Mouse (Mus musculus) CD4-positive helper T cell, adult 2 months (primary cell): Measurements from ENCODE around the gene Fam129a.
A peak's percentile ranks its signal among the peaks of the same experiment; 100 is the strongest.
"Not testable (repeated sequence)": the region's sequence is repeated elsewhere in the genome, so short reads cannot be mapped to it uniquely, and the experiment has no call there.

Experiments
- DNase-seq: peaks from one replicate; pipeline ENCODE4 v3.0.0-alpha.2; 2012; ENCODE audit warnings: low read depth, missing footprints, low spot score

The Fam129a gene

DNA sequence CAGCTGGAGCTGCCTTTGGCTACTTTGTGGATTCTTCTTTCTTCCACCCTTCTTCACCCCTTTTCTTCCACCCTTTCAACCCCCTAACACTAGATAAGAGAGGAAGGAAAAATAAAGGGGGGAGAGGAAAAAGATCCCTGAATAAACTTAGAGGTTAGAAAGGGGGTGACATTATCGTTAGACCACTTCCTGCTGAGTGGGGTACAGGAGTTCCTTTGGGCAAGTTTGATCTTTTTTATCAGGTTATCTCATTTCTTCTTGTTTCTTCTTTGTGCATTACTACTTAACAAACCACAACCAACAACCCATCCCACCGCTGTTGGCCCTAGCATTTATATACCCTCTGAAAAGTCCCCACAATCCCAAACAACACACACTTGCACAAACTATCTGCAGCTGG, 154.6 kb downstream of the Fam129a start:
- DNase-seq, result no peak

DNA sequence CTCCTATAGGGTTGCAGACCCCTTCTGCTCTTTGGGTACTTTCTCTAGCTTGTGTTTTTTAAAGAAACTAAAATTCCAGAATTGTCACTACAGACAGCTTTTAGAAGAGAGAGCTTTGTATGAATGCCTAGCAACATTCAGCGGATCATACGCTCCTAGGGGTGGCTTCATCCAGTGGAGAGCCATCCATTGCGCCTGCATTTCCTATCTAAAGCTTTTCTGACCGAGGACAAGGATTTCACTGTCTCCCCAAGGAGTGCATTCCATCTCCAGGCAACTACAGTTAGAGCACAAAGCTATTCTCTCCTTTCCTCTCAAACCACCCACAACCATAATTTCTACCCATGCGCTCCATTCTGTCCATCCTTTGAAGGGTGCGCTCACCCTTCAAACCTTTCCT, 155.4 kb downstream of the Fam129a start:
- no peak for DNase-seq

DNA sequence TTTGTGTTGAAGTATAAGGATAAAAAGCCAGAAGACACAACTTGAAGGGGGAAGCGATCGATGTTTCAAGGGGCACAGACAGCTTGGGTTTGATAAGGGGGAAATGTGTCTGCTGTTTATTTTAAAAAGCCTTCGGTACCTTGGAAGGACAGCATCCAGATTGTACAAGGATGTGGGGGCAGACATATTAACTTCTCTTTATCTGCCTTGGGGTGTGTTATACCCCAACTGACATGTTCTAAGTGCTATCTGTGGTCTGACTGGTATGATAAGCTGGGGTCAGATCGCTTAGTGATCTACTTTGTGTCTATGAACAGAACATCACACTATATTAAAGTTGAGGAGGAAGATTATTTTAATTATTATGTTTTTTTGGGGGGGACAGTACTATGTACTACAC, 157.2 kb downstream of the Fam129a start:
- DNase-seq, result no peak

DNA sequence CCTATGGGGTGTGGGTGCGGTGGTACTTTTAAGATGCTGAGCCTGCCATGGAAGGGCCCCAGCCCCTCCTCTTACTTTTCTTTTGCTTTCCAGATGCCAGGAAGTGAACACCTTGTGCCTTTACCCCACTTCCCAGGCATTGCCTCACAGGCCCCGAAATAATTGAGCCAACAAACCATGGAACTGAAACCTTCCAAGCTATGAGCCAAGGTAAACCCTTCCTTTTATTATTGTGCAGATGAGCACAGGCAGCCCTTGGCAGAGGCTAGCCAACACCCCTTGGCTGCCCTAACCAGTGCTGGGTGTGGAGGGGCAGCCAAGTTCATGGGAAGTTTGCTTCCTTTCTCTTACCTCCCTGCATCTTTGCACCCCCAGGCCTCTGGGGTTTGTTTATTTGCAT, 166.2 kb downstream of the Fam129a start:
- no peak for DNase-seq

DNA sequence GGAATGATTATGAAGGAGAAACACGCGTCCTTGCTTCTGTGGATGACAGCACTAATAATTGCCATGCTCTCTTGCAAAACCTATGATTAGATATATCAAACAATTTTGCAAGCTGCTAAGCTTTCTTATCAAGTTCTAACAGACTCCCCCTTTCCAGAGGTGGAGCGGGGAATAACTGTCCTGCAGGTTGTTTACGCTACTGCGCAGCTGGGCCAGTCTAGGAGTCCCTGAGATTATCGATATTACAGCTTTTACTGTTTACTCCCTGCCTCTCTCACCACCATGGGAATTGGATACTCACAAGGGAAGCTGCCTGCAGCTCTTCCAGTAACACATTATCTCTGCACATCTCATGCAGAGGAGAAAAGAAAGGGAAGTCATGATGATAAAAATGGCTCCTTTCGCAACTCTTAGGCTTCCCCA, 170.2 kb downstream of the Fam129a start:
- no peak for DNase-seq

DNA sequence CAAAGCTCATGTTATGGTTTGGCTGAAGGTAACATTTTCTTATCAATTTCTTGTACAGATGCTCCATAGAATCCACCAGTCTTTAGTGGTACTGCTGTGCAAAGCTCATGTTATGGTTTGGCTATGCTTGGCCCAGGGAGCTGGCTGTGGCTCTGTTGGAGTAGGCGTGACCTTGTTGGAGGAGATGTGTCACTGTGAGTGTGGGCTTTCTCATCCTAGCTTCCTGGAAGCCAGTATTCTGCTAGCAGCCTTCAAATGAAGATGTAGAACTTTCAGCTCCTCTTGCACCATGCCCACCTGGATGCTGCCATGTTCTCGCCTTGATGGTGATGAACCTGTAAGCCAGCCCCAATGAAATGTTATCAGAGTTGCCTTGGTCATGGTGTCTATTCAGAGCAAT, 178.9 kb downstream of the Fam129a start:
- not testable (repeated sequence) for DNase-seq

DNA sequence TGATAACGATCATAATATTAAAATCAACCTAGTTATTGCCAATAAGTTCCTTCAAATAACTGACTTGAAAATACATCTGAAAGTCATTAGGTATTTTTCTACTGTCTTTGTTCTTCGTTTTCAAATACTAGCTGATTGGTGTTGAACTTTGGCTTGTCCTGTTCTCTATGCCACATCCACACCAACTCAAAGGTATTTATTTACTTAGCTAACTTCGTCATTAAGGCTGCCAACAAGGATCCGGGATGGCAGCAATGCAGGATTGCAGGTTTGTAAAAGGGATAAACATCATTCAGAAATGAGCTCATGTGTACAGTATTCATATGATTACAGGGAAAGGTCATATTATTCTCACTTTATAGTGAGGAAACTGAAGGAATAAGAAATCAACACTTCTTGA, 182.0 kb downstream of the Fam129a start:
- no peak for DNase-seq

DNA sequence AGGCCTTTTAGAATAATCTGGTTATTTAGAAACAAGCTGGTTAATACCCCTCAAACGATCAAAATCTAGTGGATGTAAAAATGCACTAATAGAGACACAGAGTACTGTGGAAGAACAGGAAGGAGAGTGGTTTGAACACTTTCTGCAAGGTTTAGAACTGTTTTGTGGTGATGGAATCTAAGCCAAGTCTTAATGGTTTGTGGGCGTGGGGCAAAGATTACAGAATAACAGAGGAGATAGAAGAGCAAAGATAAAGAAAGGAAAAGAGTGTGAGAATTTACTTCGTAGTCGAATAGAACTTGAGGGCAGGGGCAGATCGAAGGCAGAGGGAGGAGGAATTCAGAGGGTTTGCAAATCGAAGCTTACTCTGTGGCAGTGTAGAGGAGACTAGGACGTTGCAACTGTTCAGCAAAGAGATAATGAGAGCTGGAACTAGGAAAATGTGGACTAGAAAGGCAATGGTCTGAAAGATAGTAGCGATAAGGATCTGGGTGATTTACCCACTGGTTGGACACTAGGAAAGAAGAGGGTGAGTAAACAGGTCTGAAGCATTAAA, 182.5 kb downstream of the Fam129a start:
- peak; percentile 26 for DNase-seq

DNA sequence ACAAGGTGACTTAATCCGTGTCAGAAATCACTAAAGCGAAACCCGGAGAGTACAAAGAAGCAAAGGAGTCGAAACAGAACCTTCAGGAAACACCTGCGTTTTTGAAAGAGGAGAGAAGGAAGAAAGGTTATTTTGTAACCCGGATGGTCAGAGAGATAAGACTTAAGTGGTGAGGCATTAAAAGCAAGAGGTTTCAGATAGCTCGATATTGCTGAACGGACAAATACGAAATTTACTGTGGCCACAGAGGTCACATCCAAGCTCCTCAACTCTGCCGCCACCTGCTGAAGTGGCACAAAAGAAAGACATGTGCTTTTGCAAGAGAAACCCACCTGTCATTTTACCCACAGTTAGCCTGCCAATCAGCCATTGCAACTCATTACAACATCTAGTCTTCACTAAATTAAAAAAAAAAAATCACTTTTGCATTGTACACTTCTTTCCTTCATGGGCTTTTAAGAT, 183.1 kb downstream of the Fam129a start:
- peak; percentile 42 for DNase-seq

DNA sequence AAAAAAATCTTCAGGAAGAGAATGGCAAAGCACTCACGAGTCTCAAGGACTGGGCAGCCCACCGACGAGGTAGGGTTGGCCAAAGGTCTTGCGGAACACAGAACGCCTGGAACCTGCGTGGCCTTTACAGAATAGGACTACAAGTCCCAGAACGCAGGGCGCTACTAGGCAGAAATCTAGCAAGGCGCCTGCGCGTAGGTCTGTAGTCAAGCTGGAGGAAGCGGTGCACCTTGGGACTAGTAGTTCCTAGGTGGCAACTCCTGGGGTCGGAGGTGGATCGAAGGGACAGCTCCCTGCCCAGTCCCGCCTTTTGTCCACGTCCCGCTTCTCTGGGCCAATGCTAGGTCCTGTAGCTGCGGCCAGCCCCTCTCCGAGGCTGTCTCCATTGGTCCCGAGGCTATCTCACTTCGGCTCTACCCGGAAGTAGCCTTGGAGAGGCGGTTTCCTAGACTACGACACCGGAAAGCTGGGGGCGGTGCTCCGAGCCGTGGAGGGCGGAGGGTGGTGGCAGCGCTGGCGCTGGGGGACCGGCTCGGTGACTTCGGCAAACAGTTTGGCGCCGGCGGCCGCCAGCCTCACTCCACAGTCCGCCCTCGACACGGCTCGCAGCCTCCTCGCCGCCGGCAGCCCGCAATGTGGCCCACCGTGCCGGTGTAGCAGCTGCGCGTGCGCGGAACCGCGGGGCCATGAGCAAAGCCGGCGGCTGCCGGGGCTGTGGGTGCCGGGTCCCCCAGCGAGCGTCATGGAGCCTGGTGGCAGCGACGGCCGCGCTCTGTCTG, 184.1 kb downstream of the Fam129a start, which contains the start of gene Edem3:
Gene Edem3, plus strand, starts transcription at position 491 of the 779 bp plus-strand sequence.
- DNase-seq, result peak; percentile 98

DNA sequence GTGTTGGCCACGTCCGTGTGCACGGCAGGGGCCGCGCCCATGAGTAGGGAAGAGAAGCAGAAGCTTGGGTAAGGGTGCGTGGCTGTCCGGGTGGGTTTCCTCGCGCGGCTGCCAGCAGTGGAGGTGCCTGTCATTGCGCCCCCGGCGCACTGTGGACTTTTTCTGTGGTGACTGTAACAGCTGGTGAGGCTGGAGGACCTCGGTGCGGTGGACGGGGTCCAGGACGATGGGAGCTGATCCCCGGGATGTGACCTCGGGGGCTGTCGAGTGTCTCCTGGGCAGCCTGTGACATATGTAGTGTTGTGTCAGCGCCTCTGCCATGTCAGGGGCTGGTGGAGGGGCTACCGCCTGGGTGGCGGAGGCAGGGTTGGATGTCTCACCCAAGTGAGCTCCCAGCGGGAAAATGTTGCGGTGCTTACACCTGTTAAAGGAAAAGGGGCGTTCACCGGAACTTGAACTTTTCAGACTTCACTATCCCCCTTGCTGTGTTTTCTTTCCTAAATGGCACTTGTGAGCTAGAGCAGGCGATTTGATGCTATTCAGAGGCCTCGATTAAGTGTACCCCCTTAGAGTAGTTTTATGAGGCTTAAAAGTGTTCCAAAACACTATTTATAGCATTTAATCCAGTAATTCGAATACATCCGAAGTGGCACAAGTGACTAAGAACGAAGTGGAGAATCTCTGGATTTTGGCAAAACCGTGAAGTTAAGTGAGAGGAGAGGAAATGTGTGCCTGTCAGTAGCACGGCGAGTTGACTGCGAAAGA, 184.9 kb downstream of the Fam129a start:
- peak; percentile 20 for DNase-seq

DNA sequence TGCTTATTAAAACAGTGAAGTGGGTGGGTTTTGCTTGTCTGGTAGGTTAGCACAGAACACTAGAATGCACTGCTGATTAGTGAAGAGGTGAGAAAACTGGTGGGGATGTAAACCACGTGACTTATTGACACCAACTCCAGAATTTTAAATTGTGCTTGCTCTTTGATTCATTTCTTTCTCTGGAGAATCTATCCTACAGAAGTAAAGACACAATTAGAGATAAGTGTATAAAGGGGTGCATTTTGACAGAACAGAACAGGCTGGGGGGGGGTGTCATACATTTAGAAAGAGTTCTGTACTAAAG, 185.4 kb downstream of the Fam129a start:
- no peak for DNase-seq

DNA sequence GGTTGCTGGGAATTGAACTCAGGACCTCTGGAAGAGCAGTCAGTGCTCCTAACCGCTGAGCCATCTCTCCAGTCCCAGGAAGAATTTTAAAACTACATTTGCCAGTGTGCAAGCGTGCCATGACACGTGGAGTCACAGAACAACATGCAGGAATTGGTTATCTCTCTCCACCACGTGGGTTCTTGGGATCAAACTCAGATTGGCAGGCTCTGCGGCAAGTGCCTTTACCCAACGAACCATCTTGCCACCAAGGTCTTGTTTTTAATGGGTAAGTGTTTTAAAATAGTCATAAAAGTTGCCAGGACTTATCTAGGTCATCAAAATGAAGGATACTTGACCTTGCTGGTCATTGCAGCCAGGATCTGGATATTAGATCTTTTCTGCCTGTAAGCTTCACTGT, 187.3 kb downstream of the Fam129a start:
- DNase-seq, result no peak

DNA sequence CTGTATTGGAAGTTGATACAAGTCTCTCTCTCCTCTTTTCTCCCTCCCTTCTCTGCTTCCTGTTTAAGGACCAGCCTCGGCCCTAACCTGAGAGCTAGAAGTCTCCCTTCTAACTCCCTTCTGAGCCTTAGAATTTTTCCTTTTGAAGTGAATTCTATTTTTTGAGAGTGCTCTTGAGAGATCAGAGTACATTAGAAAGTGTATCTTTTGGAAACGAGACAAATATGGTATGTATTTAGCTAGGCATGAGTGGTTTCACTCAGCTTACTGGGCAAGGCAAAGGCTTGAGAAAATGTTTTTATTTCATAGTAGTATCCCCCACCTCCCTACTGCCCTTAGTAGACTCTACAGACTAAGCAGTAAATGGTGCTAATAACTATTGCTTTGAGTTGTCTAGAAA, 188.0 kb downstream of the Fam129a start:
- no peak for DNase-seq

DNA sequence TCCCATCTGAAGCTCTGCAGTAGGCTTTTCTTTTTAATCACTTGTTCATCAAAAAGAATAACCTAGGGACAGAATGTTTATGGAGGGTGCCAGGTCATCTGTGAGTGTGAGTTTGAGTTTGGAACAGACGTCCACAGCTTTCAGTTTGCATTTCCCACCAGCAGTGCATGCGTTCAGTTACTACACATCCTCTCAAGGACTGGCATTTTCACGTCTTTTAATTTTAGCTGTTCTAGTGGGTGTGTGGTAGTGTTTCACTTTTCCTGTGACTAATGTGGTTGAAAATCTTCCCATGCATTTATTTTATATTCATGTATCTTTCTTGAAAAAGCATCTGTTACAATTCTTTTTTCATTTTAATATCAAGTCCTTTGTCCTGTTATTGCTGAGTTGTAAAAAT, 193.2 kb downstream of the Fam129a start:
- no peak for DNase-seq

DNA sequence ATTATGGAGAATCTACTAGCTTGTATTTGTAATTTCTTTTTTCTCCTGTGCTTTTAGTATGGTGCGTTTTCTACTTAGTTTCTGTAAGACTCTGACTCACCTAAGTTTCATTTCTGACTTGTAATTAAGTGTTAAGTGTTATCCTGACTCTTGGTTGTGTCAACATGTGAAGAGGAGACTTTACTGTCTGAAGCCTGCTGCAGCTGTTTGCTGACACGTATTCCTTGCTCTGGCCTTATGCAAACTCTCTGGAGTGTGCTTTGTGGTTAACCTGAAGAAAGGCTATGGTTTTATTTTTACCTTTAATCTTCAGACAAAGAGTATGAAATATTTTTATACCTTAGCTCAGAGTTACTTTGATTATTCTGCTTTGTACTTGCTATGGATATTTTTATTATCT, 195.2 kb downstream of the Fam129a start:
- peak; percentile 27 for DNase-seq

DNA sequence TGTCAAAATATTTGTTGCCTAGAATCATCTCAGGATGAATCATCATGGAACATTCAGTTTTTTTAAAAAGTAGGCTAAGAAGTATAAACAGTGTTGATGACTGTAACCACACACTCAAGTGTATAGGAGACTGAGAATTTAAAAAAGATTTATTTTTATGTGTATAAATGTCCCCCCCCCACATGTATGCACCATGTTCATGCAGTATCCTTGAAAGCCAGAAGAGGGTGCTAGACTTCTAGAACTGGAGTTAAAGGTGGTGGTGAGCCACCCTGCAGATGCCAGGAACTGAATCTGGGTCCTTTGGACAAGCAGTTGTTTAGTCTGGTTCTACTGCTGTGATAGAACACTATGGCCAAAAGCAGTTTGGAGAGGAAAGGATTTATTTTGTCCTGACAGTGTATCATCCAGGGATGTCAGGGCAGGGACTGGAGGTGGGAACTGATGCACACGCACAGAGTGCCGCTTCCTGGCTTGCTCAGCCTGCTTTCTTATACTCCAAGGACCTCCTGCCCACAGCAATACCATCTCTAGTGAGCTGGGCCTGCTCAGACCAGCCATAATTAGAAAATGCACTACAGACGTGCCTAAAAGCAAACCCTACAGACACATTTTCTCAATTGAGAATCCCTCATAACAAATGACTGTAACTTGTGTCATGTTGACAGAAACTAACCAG, 196.1 kb downstream of the Fam129a start:
- DNase-seq, result peak; percentile 32

DNA sequence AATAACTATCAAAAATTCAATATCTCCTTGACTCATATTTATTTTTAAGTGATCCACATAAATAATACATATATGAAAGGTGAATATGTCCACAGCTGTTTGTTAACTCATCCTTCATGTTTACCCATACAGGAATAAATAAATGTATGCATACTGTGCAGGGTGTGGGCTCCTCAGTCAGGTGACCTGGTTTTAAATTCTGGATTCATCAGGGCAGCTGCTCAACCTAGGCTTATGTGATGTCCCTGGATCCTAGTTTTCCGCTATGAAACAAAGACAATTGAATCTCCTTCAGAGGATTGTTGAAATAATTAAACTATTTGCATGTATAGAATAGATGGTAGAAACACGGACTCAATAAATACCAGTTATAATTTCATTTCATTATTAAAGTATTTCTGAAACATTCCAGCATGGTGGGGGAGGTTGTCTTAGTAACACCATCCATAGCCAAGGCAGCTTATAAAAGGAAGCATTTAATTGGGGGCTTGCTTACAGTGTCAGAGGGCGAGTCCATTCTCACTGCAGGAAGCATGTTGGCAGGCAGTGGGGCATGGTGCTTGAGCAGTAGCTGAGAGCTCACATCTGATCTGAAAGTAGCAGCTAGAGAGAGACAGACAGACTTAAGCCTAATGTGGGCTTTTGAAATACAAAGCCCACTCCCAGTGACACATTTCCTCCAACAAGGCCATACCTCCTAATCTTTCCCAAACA, 198.4 kb downstream of the Fam129a start:
- DNase-seq, result no peak
